Mouse (Mus musculus) myocyte (in vitro differentiated cells): ENCODE measurements around the gene 2010109A12Rik. TPM values are rescaled to one million over a fixed set of nuclear protein-coding genes. Genes with fewer than 3 reads are reported as not detected.

ENCODE experiments used
- H3K27me3 ChIP-seq: one replicate; pipeline ENCODE4 v1.6.1; 2011; ENCODE audit not compliant: control insufficient read depth, insufficient read depth, insufficient read length
- H3K36me3 ChIP-seq: one replicate; pipeline ENCODE4 v1.6.1; 2011; ENCODE audit not compliant: control insufficient read depth, insufficient read depth
- H3K4me2 ChIP-seq: one replicate; pipeline ENCODE4 v1.6.1; 2011; ENCODE audit warnings: low read depth, control low read depth
- H3K4me3 ChIP-seq: one replicate; pipeline ENCODE4 v1.5.1; 2011; ENCODE audit warnings: mild to moderate bottlenecking, control low read depth, moderate library complexity
- H3K79me2 ChIP-seq: one replicate; pipeline ENCODE4 v1.6.1; 2011; ENCODE audit not compliant: control insufficient read depth, insufficient read depth
- H3ac ChIP-seq: one replicate; pipeline ENCODE4 v1.6.1; 2011; ENCODE audit not compliant: control insufficient read depth, insufficient read length
- CEBPB ChIP-seq: IDR thresholded peaks from 2 replicates; pipeline ENCODE4 v1.6.1; 2011; ENCODE audit warnings: mild to moderate bottlenecking, moderate library complexity; ENCODE audit not compliant: poor library complexity, insufficient read depth, severe bottlenecking
- E2F4 ChIP-seq: IDR thresholded peaks from one replicate; pipeline ENCODE4 v1.6.1; 2011; ENCODE audit warnings: mild to moderate bottlenecking, control low read depth, moderate library complexity; ENCODE audit not compliant: insufficient read depth
- MAX ChIP-seq: IDR thresholded peaks from one replicate; pipeline ENCODE4 v1.6.1; 2011; ENCODE audit warnings: low read depth, mild to moderate bottlenecking, control low read depth
- MYOD1 ChIP-seq, 3 experiments: IDR thresholded peaks; one replicate each; pipeline ENCODE4 v1.6.1; 2011; ENCODE audit warnings: control low read depth in 2 of 3, low read depth in 2 of 3, mild to moderate bottlenecking in 2 of 3, moderate library complexity in 1 of 3; ENCODE audit not compliant: insufficient read length in 2 of 3, control insufficient read depth in 1 of 3
- MYOG ChIP-seq, 3 experiments: IDR thresholded peaks; one replicate each; pipeline ENCODE4 v1.6.1; 2011; ENCODE audit warnings: control low read depth in 2 of 3, low read depth in 2 of 3, mild to moderate bottlenecking in 2 of 3; ENCODE audit not compliant: insufficient read length in 2 of 3, control insufficient read depth in 1 of 3, insufficient read depth in 1 of 3
- POLR2A ChIP-seq: IDR thresholded peaks from one replicate; pipeline ENCODE4 v1.6.1; 2011; ENCODE audit warnings: low read depth, mild to moderate bottlenecking, control low read depth, moderate library complexity; ENCODE audit not compliant: insufficient read length
- POLR2AphosphoS2 ChIP-seq: IDR thresholded peaks from one replicate; pipeline ENCODE4 v1.6.1; 2011; ENCODE audit warnings: low read depth, control low read depth; ENCODE audit not compliant: insufficient read length
- REST ChIP-seq: IDR thresholded peaks from one replicate; pipeline ENCODE4 v1.6.1; 2011; ENCODE audit warnings: mild to moderate bottlenecking, control low read depth, moderate library complexity; ENCODE audit not compliant: insufficient read depth, insufficient read length
- SRF ChIP-seq: IDR thresholded peaks from one replicate; pipeline ENCODE4 v1.6.1; 2011; ENCODE audit warnings: low read depth; ENCODE audit not compliant: control insufficient read depth, insufficient read length
- TCF12 ChIP-seq: IDR thresholded peaks from one replicate; pipeline ENCODE4 v1.6.1; 2011; ENCODE audit warnings: mild to moderate bottlenecking, control low read depth; ENCODE audit not compliant: poor library complexity, insufficient read depth, severe bottlenecking
- TCF3 ChIP-seq: IDR thresholded peaks from one replicate; pipeline ENCODE4 v1.6.1; 2011; ENCODE audit warnings: low read depth, control low read depth; ENCODE audit not compliant: insufficient read length
- USF1 ChIP-seq: IDR thresholded peaks from one replicate; pipeline ENCODE4 v1.6.1; 2011; ENCODE audit warnings: low read depth, mild to moderate bottlenecking, control low read depth, moderate library complexity
- polyA plus RNA-seq: library from polyadenylated mRNA; unstranded; fragments of >200 nt; fragmentation: generic; extraction: Trizol; gene quantifications from one replicate; pipeline ENCODE4 v1.2.1, GENCODE M21; 2012; ENCODE audit warnings: missing spikeins

2010109A12Rik gene
- polyA plus RNA-seq, 1 experiment = not detected

DNA sequence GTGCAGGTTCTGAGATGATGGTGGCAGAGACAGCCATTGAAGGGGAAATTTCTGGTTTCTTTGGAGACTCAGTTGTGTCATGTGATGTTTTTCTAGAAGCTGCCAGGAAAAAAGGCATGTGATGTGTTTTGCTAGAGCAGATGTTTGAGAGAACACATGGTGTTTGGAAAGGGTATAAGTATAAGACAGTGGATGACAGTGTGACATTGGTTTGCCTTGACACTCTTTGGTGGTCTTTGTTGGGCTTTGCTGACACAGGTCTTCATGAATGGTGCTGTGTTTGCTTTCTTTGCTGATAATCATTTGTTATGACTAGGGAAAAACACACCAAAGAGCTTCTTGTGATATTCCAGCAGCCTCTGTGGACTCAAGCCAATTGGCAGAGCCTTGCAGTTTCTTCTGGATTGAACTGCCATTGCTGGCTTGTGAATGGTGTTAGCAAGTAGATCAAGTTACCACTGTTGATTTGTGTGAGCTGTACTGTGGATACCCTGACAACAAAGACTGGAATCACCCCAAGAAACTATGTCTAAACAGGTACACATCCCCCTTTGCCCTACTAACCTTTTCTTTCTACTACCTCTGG, 50.6 kb downstream of the 2010109A12Rik start:
- H3K36me3 ChIP-seq = no peaks in the 10 kb centered on the region
- no peak for TF ChIP-seq CEBPB
- TF ChIP-seq MYOD1 (IDR thresholded peaks at IDR 0.05; ENCODE audit: control insufficient read depth in 1 of 3, insufficient read length in 2 of 3, low read depth in 2 of 3) = no peak
- no peak for TF ChIP-seq MYOG (IDR thresholded peaks at IDR 0.05; ENCODE audit: control insufficient read depth in 1 of 3, insufficient read depth in 1 of 3, insufficient read length in 2 of 3, low read depth in 2 of 3)
- no peak for TF ChIP-seq USF1
- no peak for TF ChIP-seq TCF3
- no peak for TF ChIP-seq SRF
- no peak overlapping the region for H3K4me3 ChIP-seq
- H3K4me2 ChIP-seq = no peak overlapping the region
- no peaks in the 10 kb centered on the region for H3K27me3 ChIP-seq
- no peaks in the 10 kb centered on the region for H3K79me2 ChIP-seq
- no peak overlapping the region for H3ac ChIP-seq

DNA sequence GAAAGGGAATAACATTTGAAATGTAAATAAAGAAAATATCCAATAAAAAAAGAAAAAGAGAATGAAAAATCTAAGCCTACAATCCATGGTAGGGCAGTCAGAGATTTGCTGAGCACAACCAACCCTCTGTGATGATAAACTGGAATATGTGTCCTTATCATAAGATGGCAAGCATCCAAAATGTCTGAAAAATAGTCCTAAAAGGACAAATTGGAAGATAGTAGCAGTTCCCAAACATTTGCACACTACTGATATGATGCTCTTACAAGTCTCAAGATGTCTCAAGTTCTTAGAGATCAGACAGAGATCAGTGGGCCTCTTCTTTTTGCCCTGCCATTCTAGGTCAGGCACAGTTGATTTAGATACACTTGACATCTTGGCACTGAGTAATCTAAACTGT, 53.0 kb downstream of the 2010109A12Rik start:
- Histone ChIP-seq H3K27me3 (no peaks in the 10 kb centered on the region), H3K4me2 (no peak overlapping the region), H3K79me2 (no peaks in the 10 kb centered on the region), H3K36me3 (no peaks in the 10 kb centered on the region), H3ac (no peak overlapping the region), H3K4me3 (no peak overlapping the region)
- no peak for TF ChIP-seq MAX
- TF ChIP-seq TCF3 = no peak
- no peak for TF ChIP-seq POLR2A
- no peak for TF ChIP-seq CEBPB
- TF ChIP-seq E2F4 = no peak
- no peak for TF ChIP-seq MYOD1 (IDR thresholded peaks at IDR 0.05; ENCODE audit: control insufficient read depth in 1 of 3, insufficient read length in 2 of 3, low read depth in 2 of 3)
- TF ChIP-seq REST = no peak
- no peak for TF ChIP-seq POLR2AphosphoS2
- TF ChIP-seq USF1 = no peak
- no peak for TF ChIP-seq TCF12

DNA sequence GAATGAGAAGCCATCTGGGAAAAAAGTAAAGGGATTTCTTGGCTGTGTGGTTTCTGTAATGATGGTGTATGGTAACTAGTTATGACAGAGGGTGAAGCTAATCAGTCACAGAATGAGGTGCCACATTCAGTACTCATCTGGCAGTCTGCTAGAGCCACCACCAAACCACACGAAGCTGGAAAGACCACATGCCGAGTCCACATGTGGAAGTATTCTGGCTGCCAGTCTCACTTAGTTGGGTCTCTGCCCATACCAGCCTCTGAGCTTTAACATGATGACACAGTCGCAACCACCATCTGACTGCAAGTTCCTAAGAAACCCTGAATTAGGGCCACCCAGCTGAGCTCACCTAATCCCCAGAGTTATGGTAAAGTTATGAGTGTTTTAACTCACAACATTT, 54.7 kb downstream of the 2010109A12Rik start:
- no peak overlapping the region for H3K4me3 ChIP-seq

DNA sequence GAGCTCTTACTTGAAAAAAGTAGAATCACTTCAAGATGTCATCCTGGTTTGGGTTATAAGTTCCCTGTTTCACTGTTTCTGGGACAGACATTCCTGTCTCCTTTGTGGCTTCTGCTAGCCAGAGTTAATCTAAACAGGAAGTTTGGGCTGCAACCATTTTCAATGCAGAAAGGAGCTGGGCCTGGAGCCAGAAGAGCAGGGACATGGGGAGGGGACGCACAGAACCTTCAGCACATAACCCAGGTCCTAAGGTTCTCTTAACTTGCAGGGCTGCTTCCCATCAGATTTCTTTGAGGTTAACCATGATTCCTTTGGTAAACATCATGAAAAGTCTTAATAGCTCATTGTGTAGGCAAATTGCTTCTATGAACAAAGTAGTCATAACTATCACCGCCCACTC, 56.4 kb downstream of the 2010109A12Rik start:
- no peaks in the 10 kb centered on the region for H3K27me3 ChIP-seq
- H3K36me3 ChIP-seq = no peaks in the 10 kb centered on the region
- H3K79me2 ChIP-seq = no peaks in the 10 kb centered on the region
- H3ac ChIP-seq = no peak overlapping the region
- TF ChIP-seq REST = no peak
- no peak for TF ChIP-seq MYOD1 (IDR thresholded peaks at IDR 0.05; ENCODE audit: control insufficient read depth in 1 of 3, insufficient read length in 2 of 3, low read depth in 2 of 3)
- H3K4me3 ChIP-seq = no peak overlapping the region
- H3K4me2 ChIP-seq = no peak overlapping the region

More for the DNA sequence above, 54.7 kb downstream of the 2010109A12Rik start:
- Histone ChIP-seq H3K36me3 (no peaks in the 10 kb centered on the region), H3K4me2 (no peak overlapping the region), H3ac (no peak overlapping the region), H3K27me3 (no peaks in the 10 kb centered on the region), H3K79me2 (no peaks in the 10 kb centered on the region)
- no peak for TF ChIP-seq E2F4
- TF ChIP-seq MAX = no peak
- no peak for TF ChIP-seq POLR2A

Other genes with a start within 250 kb of the 2010109A12Rik start
- not detected for gene Sowahb, start 161.5 kb upstream of the 2010109A12Rik start, polyA plus RNA-seq
- 114 TPM for gene Sept11, start 113.1 kb upstream of the 2010109A12Rik start, polyA plus RNA-seq
- 132 TPM for gene Ccni, start within 50 bp of the 2010109A12Rik start, polyA plus RNA-seq
- gene Ccng2, start 60.7 kb downstream of the 2010109A12Rik start, polyA plus RNA-seq = 22.9 TPM